Mouse (Mus musculus): ENCODE results near the gene Vmn1r83. TPM values are rescaled to one million over a fixed set of nuclear protein-coding genes. Genes with fewer than 3 reads are reported as not detected.

Vmn1r83 gene
- not detected for total RNA-seq (2021)

DNA sequence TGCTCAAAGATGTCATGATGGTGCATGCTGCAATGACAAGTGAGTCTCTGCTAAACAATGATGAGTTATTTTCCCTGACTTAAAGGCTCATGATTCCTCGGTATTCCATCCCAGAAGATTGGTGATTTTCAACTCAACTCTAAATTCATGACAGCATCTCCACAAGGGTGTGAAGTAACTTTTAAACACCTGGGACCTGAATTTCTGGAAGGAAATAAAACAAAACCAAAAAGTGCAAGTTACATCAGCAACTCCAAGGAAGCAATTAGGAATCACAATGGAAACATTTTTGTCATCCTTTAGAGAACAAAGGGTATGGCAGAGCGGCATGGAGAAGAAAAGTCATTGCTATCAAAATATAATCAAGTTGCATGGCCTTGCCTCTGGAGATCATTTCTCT, at the start of gene Vmn1r83:
Vmn1r83 (minus strand) TSS at position 101 of the 400 bp plus-strand sequence.
- intact Hi-C loops (cut with DNase I): no loop called here
- no peak for DNase-seq (ENCODE audit: low spot score in 2 of 2)

DNA sequence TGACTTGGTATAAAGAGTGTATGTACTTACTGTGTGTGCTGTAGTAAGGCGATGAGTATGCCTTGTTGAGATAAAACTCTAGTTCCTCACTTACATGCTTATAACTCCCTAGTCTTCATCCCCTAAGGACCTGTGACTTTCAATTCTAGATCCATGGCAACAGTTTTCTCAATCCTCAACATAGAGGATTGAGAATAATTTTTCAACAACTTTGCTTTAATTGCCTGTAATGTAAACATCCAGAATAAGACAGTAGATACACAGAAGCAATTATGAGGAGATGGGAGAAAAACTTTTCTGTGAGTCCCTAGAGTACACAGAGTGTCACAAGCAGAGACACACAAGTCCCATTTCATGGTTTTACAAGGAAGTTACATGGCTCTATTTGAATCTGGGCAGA, 39.9 kb upstream of the Vmn1r83 start, which contains the start of gene Vmn1r84:
Vmn1r84 (minus strand) TSS at position 101 of the 400 bp plus-strand sequence.
- intact Hi-C loops (cut with DNase I): no loop called here
- DNase-seq (ENCODE audit: low spot score in 2 of 2): no peak

DNA sequence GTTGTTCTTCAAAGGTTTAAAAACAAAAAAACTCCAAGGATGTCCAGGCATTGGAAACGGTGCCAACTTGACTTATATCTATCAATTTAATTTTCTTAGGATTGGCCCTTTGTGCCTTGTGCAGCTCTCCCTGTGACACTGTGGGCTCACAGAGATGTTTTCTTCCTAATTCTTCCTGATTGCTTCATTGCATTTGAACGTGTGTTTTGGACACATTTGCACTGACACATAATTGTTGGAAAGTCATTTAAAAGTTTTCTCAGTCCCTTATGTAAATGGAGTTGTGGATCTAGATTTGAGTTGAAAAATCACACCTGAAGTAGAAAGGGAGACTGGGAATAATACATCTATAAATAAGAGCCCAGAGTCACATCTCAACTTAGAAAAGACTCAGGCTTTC, 29.2 kb downstream of the Vmn1r83 start, which contains the start of gene Vmn1r82:
Vmn1r82 (plus strand) TSS at position 301 of the 400 bp plus-strand sequence.
- intact Hi-C loops (cut with DNase I): no loop called here
- no peak for DNase-seq (ENCODE audit: low spot score in 2 of 2)

Small RNAs within 50 kb of the gene (microRNA-seq; reads per million reads assigned to microRNA genes)
- gene Gm23521: 0 reads per million in 2 experiments

Other genes with a start within 250 kb of the Vmn1r83 start
- gene Vmn1r78, start 179.2 kb downstream of the Vmn1r83 start, total RNA-seq (2021): not detected
- not detected for gene Vmn1r79, start 158.2 kb downstream of the Vmn1r83 start, total RNA-seq (2021)
- not detected for gene Vmn1r80, start 140.2 kb downstream of the Vmn1r83 start, total RNA-seq (2021)
- gene Vmn1r81, start 61.2 kb downstream of the Vmn1r83 start, total RNA-seq (2021): not detected
- not detected for gene Vmn1r82, start 29.1 kb downstream of the Vmn1r83 start, total RNA-seq (2021)
- gene Vmn1r84, start 39.8 kb upstream of the Vmn1r83 start, total RNA-seq (2021): not detected
- 1 to 10 TPM; 8.3 to 8.6 TPM for gene Zfp551, start 93.3 kb upstream of the Vmn1r83 start, total RNA-seq (2021)
- gene Zfp606, start 148.8 kb upstream of the Vmn1r83 start, total RNA-seq (2021): 10 to 100 TPM; 10.8 to 13.0 TPM
- gene 2900092C05Rik, start 183.0 kb upstream of the Vmn1r83 start, total RNA-seq (2021): not detected